In genomic region chr17:80138434-80139162, GRCm38 (mm10) we compare ENCODE assay signal across 10 mouse cellular contexts. TPM values are rescaled to one million over a fixed set of nuclear protein-coding genes. Genes with fewer than 3 reads are reported as not detected.
DNase-seq lines count a peak whose midpoint lies in the region; ATAC-seq lines count a peak whose summit lies in the region.
"Had no signal": no experiment of that assay in that cellular context is flagged by ENCODE, and none has a peak within 500 bp of the region (broad histone marks: within the 10 kb centered on the region; RNA-seq: fewer than 3 reads in every experiment).

No protein-coding gene starts in this region.

- H3K36me3 ChIP-seq in heart, embryonic 10.5 days, result no peaks in the 10 kb centered on the region
- H3K36me3 ChIP-seq in forebrain, embryonic 16.5 days (ENCODE audit: control insufficient read depth, insufficient read depth), result no peaks in the 10 kb centered on the region

- no peak for ATAC-seq in forebrain, embryonic 16.5 days
- no peak for ATAC-seq in frontal cortex, adult (ENCODE audit: low TSS enrichment)

- H3K9me3 ChIP-seq in heart, embryonic 10.5 days, result no peaks in the 10 kb centered on the region
- H3K9me3 ChIP-seq in forebrain, embryonic 16.5 days (ENCODE audit: control insufficient read depth, low read length), result no peaks in the 10 kb centered on the region
- H3K9me3 ChIP-seq: megakaryocyte, embryonic 14.5 days had no signal

- H3K4me2 ChIP-seq in forebrain, embryonic 16.5 days (ENCODE audit: low read length), result no peak overlapping the region

- H3K27me3 ChIP-seq in heart, embryonic 10.5 days (ENCODE audit: insufficient read depth, poor library complexity, severe bottlenecking), result no peaks in the 10 kb centered on the region
- H3K27me3 ChIP-seq in forebrain, embryonic 16.5 days (replicated peaks; ENCODE audit: control insufficient read depth, insufficient read depth, low read length), result no peaks in the 10 kb centered on the region

- no peak overlapping the region for H3K27ac ChIP-seq in heart, embryonic 10.5 days
- H3K27ac ChIP-seq in forebrain, embryonic 16.5 days (ENCODE audit: low read length), result no peak overlapping the region
- H3K27ac ChIP-seq: layer of hippocampus, adult 2 months had no signal

- WGBS in heart, embryonic 10.5 days, result 69% methylated on average over 17 of the region's 17 CpGs
- WGBS in forebrain, embryonic 16.5 days, result 84% methylated on average over 17 of the region's 17 CpGs

- no peaks in the 10 kb centered on the region; the same call in 1 of the 2 replicates for H3K4me1 ChIP-seq in heart, embryonic 10.5 days
- H3K4me1 ChIP-seq in forebrain, embryonic 16.5 days (replicated peaks; ENCODE audit: control insufficient read depth, insufficient read depth, low read length), result no peaks in the 10 kb centered on the region

- intact Hi-C loops in heart, postnatal 14 days (cut with DNase I), result no loop called here

- peak; percentile 34 to 36 for DNase-seq in heart, postnatal 14 days
- no peak for DNase-seq in heart, embryonic 10.5 days (ENCODE audit: low spot score)
- DNase-seq in urinary bladder, postnatal 14 days (ENCODE audit: low spot score), result peak; percentile 31
- DNase-seq in urinary bladder, postnatal 10 days (ENCODE audit: low spot score), result no peak
- DNase-seq in lung, postnatal 10 days, result peak; percentile 39
- no peak for DNase-seq in frontal cortex, postnatal 10 days (ENCODE audit: low spot score in 2 of 2)

- H3K9ac ChIP-seq in forebrain, embryonic 16.5 days (replicated peaks; ENCODE audit: low read depth, low read length), result no peak overlapping the region

- no peak overlapping the region for H3K4me3 ChIP-seq in heart, embryonic 10.5 days
- H3K4me3 ChIP-seq in forebrain, embryonic 16.5 days (replicated peaks; ENCODE audit: low read length), result no peak overlapping the region
- H3K4me3 ChIP-seq: layer of hippocampus, adult 2 months; megakaryocyte, embryonic 14.5 days had no signal

RNA-seq across cellular contexts. Expression of gene Galm, which starts 11.3 kb away (rescaled TPM):
- total RNA-seq in heart, postnatal 14 days (2021), result 10 to 100 TPM; 11.0 to 12.4 TPM
- 7.5 and 8.6 TPM in 2 replicates for polyA plus RNA-seq in heart, embryonic 10.5 days (2016; fragmentation: Nextera tagmentation; extraction: Ambion mirVana)
- polyA plus RNA-seq in forebrain, embryonic 16.5 days (2015; fragmentation: Nextera tagmentation; extraction: Ambion mirVana), result 1.7 and 2.4 TPM in 2 replicates

Comparison
In these comparisons a context has a peak if more than half of its experiments do, and no peak if none do; other contexts are left out.
1. DNase-seq: peak in heart, postnatal 14 days (2 of 2), urinary bladder, postnatal 14 days (single experiment) and lung, postnatal 10 days (single experiment); none in heart, embryonic 10.5 days (single experiment), urinary bladder, postnatal 10 days (single experiment) and frontal cortex, postnatal 10 days (0 of 2).